Mouse (Mus musculus): ENCODE data around the gene Kcns1. TPM values are rescaled to one million over a fixed set of nuclear protein-coding genes. Genes with fewer than 3 reads are reported as not detected.

The Kcns1 gene
- total and polyA plus RNA-seq, 2 experiments from 2014 or later, result 3.0 to 15.8 TPM

DNA sequence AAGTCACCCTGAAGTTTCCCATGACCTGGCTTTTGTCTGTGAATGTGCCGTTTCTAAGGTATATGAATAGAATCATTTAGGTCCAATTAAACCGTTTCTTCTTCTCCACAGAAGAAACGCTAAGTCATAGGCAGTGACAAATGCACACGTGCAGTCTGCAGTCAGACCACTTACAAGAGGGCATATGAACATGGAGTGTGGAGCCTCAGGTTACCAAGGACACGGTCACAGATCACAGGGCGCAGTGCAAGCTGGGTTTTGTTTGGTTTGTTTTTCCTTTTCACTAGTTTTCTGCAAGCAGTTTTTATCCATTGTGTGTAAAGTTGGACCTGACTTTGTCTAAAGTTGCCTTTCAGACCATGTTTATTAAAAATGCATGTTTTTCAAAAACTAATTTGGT is 26.9 kb downstream of the Kcns1 start:
- H3K4me2 ChIP-seq (ENCODE audit: low read depth, low read length), result no peak overlapping the region
- H3K27ac ChIP-seq, result no peak overlapping the region
- no peak for TF ChIP-seq CTCF (IDR thresholded peaks at IDR 0.05; ENCODE audit: low read depth)
- no peaks in the 10 kb centered on the region for H3K27me3 ChIP-seq (ENCODE audit: insufficient read depth, low read length)
- H3K9me3 ChIP-seq (ENCODE audit: low read length), result no peaks in the 10 kb centered on the region
- H3K36me3 ChIP-seq (ENCODE audit: insufficient read depth, low read length), result no peaks in the 10 kb centered on the region
- WGBS, result 34% methylated on average over 6 of the region's 6 CpGs
- H3K4me1 ChIP-seq (ENCODE audit: insufficient read depth, low read length), result 0 out of 2 replicates have a peak, but pooled peaks cover 6% of the 10 kb centered on the region
- H3K4me3 ChIP-seq (ENCODE audit: low read length), result no peak overlapping the region
- DNase-seq (ENCODE audit: low spot score), result no peak
- no peak for ATAC-seq
- no peak overlapping the region for H3K9ac ChIP-seq (replicated peaks; ENCODE audit: low read length)

GRCm38 (mm10) chr2:164142021-164142420 is 28.9 kb downstream of the Kcns1 start:
- 36% methylated on average over 10 of the region's 10 CpGs for WGBS
- Histone ChIP-seq H3K9me3 (ENCODE audit: low read length) (no peaks in the 10 kb centered on the region), H3K27me3 (ENCODE audit: insufficient read depth, low read length) (no peaks in the 10 kb centered on the region), H3K27ac (peak overlapping the region; percentile 16; the same call in 1 of the 2 replicates), H3K4me3 (ENCODE audit: low read length) (no peak overlapping the region), H3K36me3 (ENCODE audit: insufficient read depth, low read length) (no peaks in the 10 kb centered on the region), H3K9ac (replicated peaks; ENCODE audit: low read length) (no peak overlapping the region), H3K4me1 (ENCODE audit: insufficient read depth, low read length) (0 out of 2 replicates have a peak, but pooled peaks cover 6% of the 10 kb centered on the region), H3K4me2 (ENCODE audit: low read depth, low read length) (no peak overlapping the region)
- ATAC-seq, result no peak
- TF ChIP-seq CTCF (IDR thresholded peaks at IDR 0.05; ENCODE audit: low read depth), result no peak
- DNase-seq (ENCODE audit: low spot score), result peak; percentile 44

- H3K36me3 ChIP-seq (ENCODE audit: insufficient read depth, low read length), result no peaks in the 10 kb centered on the region
- no peak overlapping the region for H3K9ac ChIP-seq (replicated peaks; ENCODE audit: low read length)
- 38% methylated on average over 6 of the region's 6 CpGs for WGBS
- no peak overlapping the region for H3K4me3 ChIP-seq (ENCODE audit: low read length)
- H3K4me2 ChIP-seq (ENCODE audit: low read depth, low read length), result no peak overlapping the region
- no peak for TF ChIP-seq CTCF (IDR thresholded peaks at IDR 0.05; ENCODE audit: low read depth)
- ATAC-seq, result no peak
- H3K27me3 ChIP-seq (ENCODE audit: insufficient read depth, low read length), result no peaks in the 10 kb centered on the region
- no peaks in the 10 kb centered on the region for H3K9me3 ChIP-seq (ENCODE audit: low read length)
- H3K4me1 ChIP-seq (ENCODE audit: insufficient read depth, low read length), result peaks cover 9% of the 10 kb centered on the region; the same call in 1 of the 2 replicates
- H3K27ac ChIP-seq, result no peak overlapping the region
- DNase-seq (ENCODE audit: low spot score), result no peak
These were observed 33.2 kb downstream of the Kcns1 start for GRCm38 (mm10) chr2:164137754-164138153.

- no peak overlapping the region for H3K4me2 ChIP-seq (ENCODE audit: low read depth, low read length)
- ATAC-seq (no peak), DNase-seq (ENCODE audit: low spot score) (no peak)
- WGBS, result 29% methylated on average over 2 of the region's 2 CpGs
- H3K4me1 ChIP-seq (ENCODE audit: insufficient read depth, low read length), result peaks cover 5% of the 10 kb centered on the region; the same call in 1 of the 2 replicates
- peaks cover 3% of the 10 kb centered on the region; the same call in 1 of the 2 replicates for H3K36me3 ChIP-seq (ENCODE audit: insufficient read depth, low read length)
- peak; percentile 36 for TF ChIP-seq CTCF (IDR thresholded peaks at IDR 0.05; ENCODE audit: low read depth)
- H3K27me3 ChIP-seq (ENCODE audit: insufficient read depth, low read length), result no peaks in the 10 kb centered on the region
- H3K9ac ChIP-seq (replicated peaks; ENCODE audit: low read length), result no peak overlapping the region
- H3K4me3 ChIP-seq (ENCODE audit: low read length), result no peak overlapping the region
- H3K9me3 ChIP-seq (ENCODE audit: low read length), result no peaks in the 10 kb centered on the region
- H3K27ac ChIP-seq, result no peak overlapping the region
These were observed 34.5 kb downstream of the Kcns1 start for GRCm38 (mm10) chr2:164136393-164136792.

GRCm38 (mm10) chr2:164135367-164135766 is 35.5 kb downstream of the Kcns1 start:
- ATAC-seq (no peak), DNase-seq (ENCODE audit: low spot score) (no peak)
- no peak for TF ChIP-seq CTCF (IDR thresholded peaks at IDR 0.05; ENCODE audit: low read depth)
- Histone ChIP-seq H3K9me3 (ENCODE audit: low read length) (no peaks in the 10 kb centered on the region), H3K9ac (replicated peaks; ENCODE audit: low read length) (no peak overlapping the region), H3K4me3 (ENCODE audit: low read length) (no peak overlapping the region), H3K27me3 (ENCODE audit: insufficient read depth, low read length) (no peaks in the 10 kb centered on the region), H3K27ac (no peak overlapping the region), H3K36me3 (ENCODE audit: insufficient read depth, low read length) (peaks cover 3% of the 10 kb centered on the region; the same call in 1 of the 2 replicates), H3K4me1 (ENCODE audit: insufficient read depth, low read length) (peaks cover 5% of the 10 kb centered on the region; the same call in 1 of the 2 replicates), H3K4me2 (ENCODE audit: low read depth, low read length) (no peak overlapping the region)
- 91% methylated on average over 1 of the region's 1 CpGs for WGBS

DNA sequence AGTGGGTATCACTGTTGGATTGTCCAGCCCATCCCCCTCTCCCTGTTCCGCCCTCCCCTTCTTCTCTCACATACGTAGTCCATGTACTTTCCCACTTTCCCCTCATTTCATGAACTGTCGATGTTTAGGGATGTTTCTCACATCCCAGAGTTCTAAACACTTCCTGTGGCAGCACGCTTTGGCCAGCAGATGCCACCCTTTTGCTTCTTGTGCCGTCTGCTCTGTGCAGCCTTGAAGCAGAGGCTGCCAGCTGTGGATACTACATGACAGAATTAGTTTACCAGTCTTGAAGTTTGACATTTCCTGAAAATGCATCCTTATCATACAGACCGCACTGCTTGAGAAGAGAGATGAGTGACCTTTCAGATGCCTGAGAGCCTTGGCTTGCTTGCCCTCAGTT is 36.4 kb downstream of the Kcns1 start:
- TF ChIP-seq CTCF (IDR thresholded peaks at IDR 0.05; ENCODE audit: low read depth), result peak; percentile 87

GRCm38 (mm10) chr2:164131586-164131985 is 39.3 kb downstream of the Kcns1 start:
- Histone ChIP-seq H3K4me1 (ENCODE audit: insufficient read depth, low read length) (peaks cover 5% of the 10 kb centered on the region; the same call in 1 of the 2 replicates), H3K9ac (replicated peaks; ENCODE audit: low read length) (no peak overlapping the region), H3K4me2 (ENCODE audit: low read depth, low read length) (no peak overlapping the region), H3K9me3 (ENCODE audit: low read length) (no peaks in the 10 kb centered on the region), H3K27ac (no peak overlapping the region), H3K27me3 (ENCODE audit: insufficient read depth, low read length) (no peaks in the 10 kb centered on the region), H3K4me3 (ENCODE audit: low read length) (no peak overlapping the region), H3K36me3 (ENCODE audit: insufficient read depth, low read length) (peaks cover 6% of the 10 kb centered on the region; the same call in 1 of the 2 replicates)
- no peak for TF ChIP-seq CTCF (IDR thresholded peaks at IDR 0.05; ENCODE audit: low read depth)
- WGBS, result 79% methylated on average over 1 of the region's 1 CpGs
- DNase-seq (ENCODE audit: low spot score) (no peak), ATAC-seq (no peak)

More for the DNA sequence above, 36.4 kb downstream of the Kcns1 start:
- H3K9me3 ChIP-seq (ENCODE audit: low read length), result no peaks in the 10 kb centered on the region
- no peak overlapping the region for H3K4me3 ChIP-seq (ENCODE audit: low read length)
- ATAC-seq (peak; percentile 82), DNase-seq (ENCODE audit: low spot score) (peak; percentile 80)
- H3K27ac ChIP-seq, result no peak overlapping the region
- no peak overlapping the region for H3K4me2 ChIP-seq (ENCODE audit: low read depth, low read length)
- peaks cover 5% of the 10 kb centered on the region; the same call in 1 of the 2 replicates for H3K4me1 ChIP-seq (ENCODE audit: insufficient read depth, low read length)
- peaks cover 3% of the 10 kb centered on the region; the same call in 1 of the 2 replicates for H3K36me3 ChIP-seq (ENCODE audit: insufficient read depth, low read length)
- 48% methylated on average over 6 of the region's 6 CpGs for WGBS
- H3K9ac ChIP-seq (replicated peaks; ENCODE audit: low read length), result no peak overlapping the region
- H3K27me3 ChIP-seq (ENCODE audit: insufficient read depth, low read length), result no peaks in the 10 kb centered on the region
